Mouse (Mus musculus) liver, adult (tissue): Measurements from ENCODE around the gene AC109138.7.

Source experiments
- GATA4 ChIP-seq: IDR thresholded peaks from 2 replicates; pipeline ENCODE4 v1.6.1; 2014; ENCODE audit warnings: mild to moderate bottlenecking, low read length; ENCODE audit not compliant: insufficient replicate concordance

The AC109138.7 gene

GRCm38 (mm10) chr19:4187303-4187702, 26.9 kb upstream of the AC109138.7 start:
- TF ChIP-seq GATA4 = no peak

GRCm38 (mm10) chr19:4189051-4189620, 25.0 kb upstream of the AC109138.7 start:
- TF ChIP-seq GATA4 = no peak

GRCm38 (mm10) chr19:4190831-4191334, 23.3 kb upstream of the AC109138.7 start, which contains the start of gene Tbc1d10c:
Gene Tbc1d10c (minus strand): TSS chr19:4191284.
- TF ChIP-seq GATA4 = no peak

GRCm38 (mm10) chr19:4191528-4192250, 22.5 kb upstream of the AC109138.7 start, which contains the start of gene Ppp1ca:
Gene Ppp1ca (plus strand): TSS chr19:4192065.
- TF ChIP-seq GATA4 = no peak

- TF ChIP-seq GATA4 = no peak
Observed at GRCm38 (mm10) chr19:4192251-4192985, 21.7 kb upstream of the AC109138.7 start.

GRCm38 (mm10) chr19:4193129-4193528, 21.0 kb upstream of the AC109138.7 start:
- TF ChIP-seq GATA4 = no peak

GRCm38 (mm10) chr19:4194021-4194724, 20.0 kb upstream of the AC109138.7 start:
- no peak for TF ChIP-seq GATA4

GRCm38 (mm10) chr19:4194776-4195650, 19.1 kb upstream of the AC109138.7 start:
- TF ChIP-seq GATA4 = no peak

GRCm38 (mm10) chr19:4196048-4196447, 18.1 kb upstream of the AC109138.7 start:
- no peak for TF ChIP-seq GATA4

GRCm38 (mm10) chr19:4196548-4196947, 17.6 kb upstream of the AC109138.7 start:
- TF ChIP-seq GATA4 = no peak

GRCm38 (mm10) chr19:4197180-4197579, 17.0 kb upstream of the AC109138.7 start:
- no peak for TF ChIP-seq GATA4

- peak; percentile 9; the same call in 1 of the 2 replicates for TF ChIP-seq GATA4
Observed at GRCm38 (mm10) chr19:4201291-4201909, 12.8 kb upstream of the AC109138.7 start, which contains the start of gene Rad9a. Gene Rad9a (minus strand): TSS chr19:4201662.

GRCm38 (mm10) chr19:4202149-4202548, 12.0 kb upstream of the AC109138.7 start:
- no peak for TF ChIP-seq GATA4

- TF ChIP-seq GATA4 = no peak
Observed at GRCm38 (mm10) chr19:4203148-4203547, 11.0 kb upstream of the AC109138.7 start.
